ENCODE assay signal across 11 mouse cellular contexts in genomic region chr1:152807619-152808391, GRCm38 (mm10). TPM values are rescaled to one million over a fixed set of nuclear protein-coding genes. Genes with fewer than 3 reads are reported as not detected.
DNase-seq lines count a peak whose midpoint lies in the region; ATAC-seq and TF ChIP-seq lines count a peak whose summit lies in the region.
"Had no signal": no experiment of that assay in that cellular context is flagged by ENCODE, and none has a peak within 500 bp of the region (broad histone marks: within the 10 kb centered on the region; RNA-seq: fewer than 3 reads in every experiment).

No protein-coding gene starts in this region.

- no peak overlapping the region for H3K4me3 ChIP-seq in kidney, postnatal 0 days (replicated peaks; ENCODE audit: low read depth, low read length)
- H3K4me3 ChIP-seq in brown adipose tissue, adult 24 weeks (ENCODE audit: insufficient read depth, low read depth, low read length): peak overlapping the region; percentile 42
- peak overlapping the region; percentile 35 for H3K4me3 ChIP-seq in liver, embryonic 12.5 days
- H3K4me3 ChIP-seq in spleen, adult 2 months (ENCODE audit: extremely low read depth, insufficient read depth, insufficient read length): peak overlapping the region; percentile 64
- H3K4me3 ChIP-seq: limb, embryonic 12.5 days had no signal

- ATAC-seq in kidney, postnatal 0 days (replicated peaks; ENCODE audit: low FRiP score, low read depth): no peak
- peak; percentile 50 for ATAC-seq in liver, embryonic 12.5 days

- peak overlapping the region; percentile 44; the same call in 1 of the 2 replicates for H3K27ac ChIP-seq in kidney, postnatal 0 days
- H3K27ac ChIP-seq in brown adipose tissue, adult 24 weeks (replicated peaks; ENCODE audit: low read depth, low read length): peak overlapping the region; percentile 74
- peak overlapping the region; percentile 58 for H3K27ac ChIP-seq in liver, embryonic 12.5 days
- H3K27ac ChIP-seq in spleen, adult 2 months (ENCODE audit: insufficient read depth, low read length): peak overlapping the region; percentile 86
- H3K27ac ChIP-seq: limb, embryonic 12.5 days had no signal

- H3K9me3 ChIP-seq in kidney, postnatal 0 days (replicated peaks; ENCODE audit: low read length): no peaks in the 10 kb centered on the region
- no peaks in the 10 kb centered on the region for H3K9me3 ChIP-seq in liver, embryonic 12.5 days (replicated peaks)
- H3K9me3 ChIP-seq: limb, embryonic 12.5 days had no signal

- no peaks in the 10 kb centered on the region for H3K27me3 ChIP-seq in kidney, postnatal 0 days (ENCODE audit: insufficient read depth, low read length)
- 0 out of 2 replicates have a peak, but pooled peaks cover 4% of the 10 kb centered on the region for H3K27me3 ChIP-seq in liver, embryonic 12.5 days (replicated peaks)
- no peaks in the 10 kb centered on the region for H3K27me3 ChIP-seq in spleen, adult 2 months (ENCODE audit: control insufficient read depth, insufficient read depth, low read length)
- H3K27me3 ChIP-seq: limb, embryonic 12.5 days had no signal

- DNase-seq in kidney, postnatal 0 days (ENCODE audit: low spot score): no peak
- DNase-seq in kidney, adult 8-10 months: no peak
- peak; percentile 43 to 49 for DNase-seq in spleen, adult 2 months (ENCODE audit: low read depth in 1 of 2, low spot score in 2 of 2)
- DNase-seq in retina, postnatal 1 day: no peak
- no peak for DNase-seq in left cerebral cortex, adult 11 months (ENCODE audit: low spot score)
- no peak for DNase-seq in left cerebral cortex, postnatal 14 days (ENCODE audit: low spot score in 2 of 2)
- DNase-seq: cerebellum, adult 8-10 months had no signal

- H3K36me3 ChIP-seq in kidney, postnatal 0 days (ENCODE audit: insufficient read depth, low read length): no peaks in the 10 kb centered on the region
- no peaks in the 10 kb centered on the region for H3K36me3 ChIP-seq in liver, embryonic 12.5 days
- peaks cover 7% of the 10 kb centered on the region for H3K36me3 ChIP-seq in spleen, adult 2 months (ENCODE audit: control insufficient read depth, insufficient read depth, low read length)
- H3K36me3 ChIP-seq: limb, embryonic 12.5 days had no signal

- WGBS in kidney, postnatal 0 days: 46% methylated on average over 18 of the region's 18 CpGs
- WGBS in liver, embryonic 12.5 days (ENCODE audit: insufficient replicate concordance): 27% methylated on average over 18 of the region's 18 CpGs
- WGBS in spleen, adult 2 months: 12% methylated on average over 18 of the region's 18 CpGs

- H3K4me1 ChIP-seq in kidney, postnatal 0 days (replicated peaks; ENCODE audit: insufficient read depth, low read length): 0 out of 2 replicates have a peak, but pooled peaks cover 4% of the 10 kb centered on the region
- no peaks in the 10 kb centered on the region for H3K4me1 ChIP-seq in brown adipose tissue, adult 24 weeks (ENCODE audit: control insufficient read depth, insufficient read depth, insufficient read length, low read length)
- peaks cover 9% of the 10 kb centered on the region for H3K4me1 ChIP-seq in liver, embryonic 12.5 days
- H3K4me1 ChIP-seq in spleen, adult 2 months (ENCODE audit: control insufficient read depth, insufficient read depth, insufficient read length): peaks cover 17% of the 10 kb centered on the region; the same call in 1 of the 2 replicates

- TF ChIP-seq POLR2A in spleen, adult 2 months (IDR thresholded peaks at IDR 0.05; ENCODE audit: low read depth, low read length): no peak

- TF ChIP-seq CTCF in kidney, postnatal 0 days (IDR thresholded peaks at IDR 0.05; ENCODE audit: low read depth): no peak
- TF ChIP-seq CTCF in spleen, adult 2 months (IDR thresholded peaks at IDR 0.05; ENCODE audit: extremely low read depth, insufficient read depth, insufficient read length, insufficient replicate concordance): no peak

- intact Hi-C loops in left cerebral cortex, postnatal 14 days (cut with DNase I): no loop called here

- no peak overlapping the region for H3K9ac ChIP-seq in kidney, postnatal 0 days (ENCODE audit: low read depth, low read length)
- H3K9ac ChIP-seq in liver, embryonic 12.5 days: no peak overlapping the region
- H3K9ac ChIP-seq: limb, embryonic 12.5 days had no signal

- no peak overlapping the region for H3K4me2 ChIP-seq in kidney, postnatal 0 days (ENCODE audit: low read length)
- H3K4me2 ChIP-seq in liver, embryonic 12.5 days: peak overlapping the region; percentile 47
- H3K4me2 ChIP-seq: limb, embryonic 12.5 days had no signal

RNA-seq across cellular contexts. Expression of gene Ncf2, which starts 7.8 kb away (rescaled TPM):
- polyA plus RNA-seq in kidney, postnatal 0 days (2015; fragmentation: Nextera tagmentation; extraction: Ambion mirVana): 7.3 and 8.3 TPM in 2 replicates
- 2.4 and 3.9 TPM in 2 replicates for polyA plus RNA-seq in brown adipose tissue, adult 24 weeks (2012; ENCODE audit: insufficient read depth, insufficient read length, missing spikeins)
- polyA plus RNA-seq in liver, embryonic 12.5 days (2016; fragmentation: Nextera tagmentation; extraction: Ambion mirVana): 9.5 and 11.1 TPM in 2 replicates
- 29.7 and 33.7 TPM in 2 replicates for polyA plus RNA-seq in spleen, adult 2 months (2012; rRNA removed)
- total RNA-seq in left cerebral cortex, postnatal 14 days (2021): 1 to 10 TPM; 3.4 to 3.9 TPM

RNA-seq across cellular contexts. Expression of gene Arpc5, which starts 41.5 kb away (rescaled TPM):
- 294 and 307 TPM in 2 replicates for polyA plus RNA-seq in kidney, postnatal 0 days (2015; fragmentation: Nextera tagmentation; extraction: Ambion mirVana)
- 62.6 and 85.9 TPM in 2 replicates for polyA plus RNA-seq in brown adipose tissue, adult 24 weeks (2012; ENCODE audit: insufficient read depth, insufficient read length, missing spikeins)
- 188 and 197 TPM in 2 replicates for polyA plus RNA-seq in liver, embryonic 12.5 days (2016; fragmentation: Nextera tagmentation; extraction: Ambion mirVana)
- 91.9 and 147 TPM in 2 replicates for polyA plus RNA-seq in spleen, adult 2 months (2012; rRNA removed)
- 100 to 1,000 TPM; 146 to 147 TPM for total RNA-seq in left cerebral cortex, postnatal 14 days (2021)

RNA-seq across cellular contexts. Expression of gene Rgl1, which starts 41.7 kb away (rescaled TPM):
- 59.4 and 60.9 TPM in 2 replicates for polyA plus RNA-seq in kidney, postnatal 0 days (2015; fragmentation: Nextera tagmentation; extraction: Ambion mirVana)
- 14.7 and 20.5 TPM in 2 replicates for polyA plus RNA-seq in brown adipose tissue, adult 24 weeks (2012; ENCODE audit: insufficient read depth, insufficient read length, missing spikeins)
- 12.5 and 15.6 TPM in 2 replicates for polyA plus RNA-seq in liver, embryonic 12.5 days (2016; fragmentation: Nextera tagmentation; extraction: Ambion mirVana)
- 14.4 and 14.7 TPM in 2 replicates for polyA plus RNA-seq in spleen, adult 2 months (2012; rRNA removed)
- total RNA-seq in left cerebral cortex, postnatal 14 days (2021): 100 to 1,000 TPM; 103 to 105 TPM

RNA-seq across cellular contexts. Expression of gene Apobec4, which starts 57.5 kb away (rescaled TPM):
- not detected in 2 replicates for polyA plus RNA-seq in kidney, postnatal 0 days (2015; fragmentation: Nextera tagmentation; extraction: Ambion mirVana)
- polyA plus RNA-seq in brown adipose tissue, adult 24 weeks (2012; ENCODE audit: insufficient read depth, insufficient read length, missing spikeins): not detected in 2 replicates
- not detected in 2 replicates for polyA plus RNA-seq in liver, embryonic 12.5 days (2016; fragmentation: Nextera tagmentation; extraction: Ambion mirVana)
- not detected in 2 replicates for polyA plus RNA-seq in spleen, adult 2 months (2012; rRNA removed)
- not detected for total RNA-seq in left cerebral cortex, postnatal 14 days (2021)
- total RNA-seq: heart, adult 18-20 months had no signal
- polyA plus RNA-seq: limb, embryonic 12.5 days had no signal

Comparison
In these comparisons a context has a peak if more than half of its experiments do, and no peak if none do; other contexts are left out.
1. DNase-seq: peak in spleen, adult 2 months (2 of 2); none in kidney, postnatal 0 days (single experiment), kidney, adult 8-10 months (0 of 2), retina, postnatal 1 day (single experiment), left cerebral cortex, adult 11 months (single experiment) and left cerebral cortex, postnatal 14 days (0 of 2).
2. Peak in every context shown above with its lines, with median percentiles within 50 percentile points of each other: H3K27ac ChIP-seq.